Mouse (Mus musculus): ENCODE measurements around the gene Gm3149.
"Not testable (repeated sequence)": the region's sequence is repeated elsewhere in the genome, so short reads cannot be mapped to it uniquely, and the experiment has no call there.

Gene Gm3149

GRCm38 (mm10) chr14:4316983-4317382 lies at the start of gene Gm3149:
Gm3149 (plus strand) TSS chr14:4317283.
- DNase-seq (ENCODE audit: extremely low spot score), result not testable (repeated sequence)

- not testable (repeated sequence) for DNase-seq (ENCODE audit: extremely low spot score)
These were observed 47.7 kb upstream of the Gm3149 start for GRCm38 (mm10) chr14:4269238-4269950.

GRCm38 (mm10) chr14:4279828-4280227 lies 37.3 kb upstream of the Gm3149 start:
- not testable (repeated sequence) for DNase-seq (ENCODE audit: extremely low spot score)

- peak; percentile 31 for DNase-seq (ENCODE audit: extremely low spot score)
These were observed 17.5 kb downstream of the Gm3149 start, which contains the start of gene 2610042L04Rik for GRCm38 (mm10) chr14:4334476-4335080. 2610042L04Rik (plus strand) TSS chr14:4334763.

GRCm38 (mm10) chr14:4335506-4335905 lies 18.4 kb downstream of the Gm3149 start:
- not testable (repeated sequence) for DNase-seq (ENCODE audit: extremely low spot score)

- not testable (repeated sequence) for DNase-seq (ENCODE audit: extremely low spot score)
These were observed 51.9 kb downstream of the Gm3149 start for GRCm38 (mm10) chr14:4368991-4369390.

- DNase-seq (ENCODE audit: extremely low spot score), result not testable (repeated sequence)
These were observed 52.6 kb downstream of the Gm3149 start for GRCm38 (mm10) chr14:4369691-4370090.
